Comparison of ENCODE assay signal across 10 mouse cellular contexts in the genomic region with DNA sequence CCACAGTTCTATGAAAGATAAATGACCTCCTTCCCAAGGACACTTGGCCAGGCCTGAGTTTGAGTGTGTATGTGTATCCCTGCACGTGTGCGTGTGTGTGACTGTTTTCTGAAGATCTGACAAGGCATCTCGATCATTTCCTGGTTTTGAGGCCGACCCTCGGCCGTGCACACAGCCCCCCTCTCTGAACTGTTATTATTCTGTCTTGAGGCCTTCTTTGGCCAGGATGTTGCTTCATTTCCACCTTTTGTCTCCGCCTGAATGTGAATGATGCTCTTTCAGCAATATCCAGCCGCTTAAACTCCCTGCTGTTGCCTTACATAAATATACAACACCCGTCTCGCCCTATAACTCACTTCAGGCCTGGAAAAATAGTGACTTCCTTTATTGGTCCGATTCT. TPM values are rescaled to one million over a fixed set of nuclear protein-coding genes. Genes with fewer than 3 reads are reported as not detected.
A peak's percentile ranks its signal among the peaks of the same experiment; 100 is the strongest.
DNase-seq lines count a peak whose midpoint lies in the region; ATAC-seq and TF ChIP-seq lines count a peak whose summit lies in the region.
"Had no signal": no experiment of that assay in that cellular context is flagged by ENCODE, and none has a peak within 500 bp of the region (broad histone marks: within the 10 kb centered on the region; RNA-seq: fewer than 3 reads in every experiment).

No protein-coding gene starts in this region.

- no peaks in the 10 kb centered on the region for H3K36me3 ChIP-seq in embryonic facial prominence, embryonic 10.5 days (replicated peaks)
- H3K36me3 ChIP-seq in lung, embryonic 15.5 days: no peaks in the 10 kb centered on the region
- no peaks in the 10 kb centered on the region for H3K36me3 ChIP-seq in thymus, adult 2 months (ENCODE audit: control insufficient read depth, insufficient read depth, low read length)

- peak; percentile 19; the same call in 1 of the 2 replicates for ATAC-seq in lung, embryonic 15.5 days (ENCODE audit: borderline replicate concordance, extremely low read depth, low FRiP score, low TSS enrichment)
- no peak for ATAC-seq in megakaryocyte, adult 5-6 weeks (ENCODE audit: poor library complexity, severe bottlenecking)

- H3K4me1 ChIP-seq in embryonic facial prominence, embryonic 10.5 days: peaks cover 11% of the 10 kb centered on the region
- H3K4me1 ChIP-seq in lung, embryonic 15.5 days: peaks cover 24% of the 10 kb centered on the region
- H3K4me1 ChIP-seq in thymus, adult 2 months (replicated peaks; ENCODE audit: control insufficient read depth, insufficient read depth, low read length): no peaks in the 10 kb centered on the region

- no peaks in the 10 kb centered on the region for H3K9me3 ChIP-seq in embryonic facial prominence, embryonic 10.5 days
- H3K9me3 ChIP-seq in lung, embryonic 15.5 days: no peaks in the 10 kb centered on the region

- H3K4me2 ChIP-seq in lung, embryonic 15.5 days: no peak overlapping the region

- TF ChIP-seq POLR2A in thymus, adult 2 months (IDR thresholded peaks at IDR 0.05; ENCODE audit: control insufficient read depth, extremely low read depth, insufficient read depth, low read length, poor library complexity): no peak

- no peak overlapping the region for H3K9ac ChIP-seq in lung, embryonic 15.5 days

- 62% methylated on average over 11 of the region's 11 CpGs for WGBS in embryonic facial prominence, embryonic 10.5 days
- WGBS in lung, embryonic 15.5 days: 32% methylated on average over 11 of the region's 11 CpGs
- 71% methylated on average over 11 of the region's 11 CpGs for WGBS in thymus, adult 2 months

- TF ChIP-seq CTCF in thymus, adult 2 months (IDR thresholded peaks at IDR 0.05; ENCODE audit: borderline replicate concordance, control insufficient read depth, extremely low read depth, insufficient read depth, low read length, poor library complexity): no peak
- TF ChIP-seq CTCF in layer of hippocampus, adult 2 months (conservative IDR thresholded peaks at IDR 0.05): no peak

- H3K27ac ChIP-seq in embryonic facial prominence, embryonic 10.5 days (replicated peaks): no peak overlapping the region
- peak overlapping the region; percentile 84; the same call in 1 of the 2 replicates for H3K27ac ChIP-seq in lung, embryonic 15.5 days
- H3K27ac ChIP-seq in thymus, adult 2 months (ENCODE audit: control insufficient read depth, insufficient read depth, low read length): no peak overlapping the region
- H3K27ac ChIP-seq in layer of hippocampus, adult 2 months: no peak overlapping the region

- no peaks in the 10 kb centered on the region for H3K27me3 ChIP-seq in embryonic facial prominence, embryonic 10.5 days (replicated peaks; ENCODE audit: low read depth, poor library complexity, severe bottlenecking)
- no peaks in the 10 kb centered on the region for H3K27me3 ChIP-seq in lung, embryonic 15.5 days
- no peaks in the 10 kb centered on the region for H3K27me3 ChIP-seq in thymus, adult 2 months (ENCODE audit: control insufficient read depth, insufficient read depth, low read length)

- no peak overlapping the region for H3K4me3 ChIP-seq in embryonic facial prominence, embryonic 10.5 days
- no peak overlapping the region for H3K4me3 ChIP-seq in lung, embryonic 15.5 days
- H3K4me3 ChIP-seq in thymus, adult 2 months (ENCODE audit: control insufficient read depth, insufficient read depth, low read length): no peak overlapping the region
- H3K4me3 ChIP-seq in layer of hippocampus, adult 2 months: no peak overlapping the region

- peak; percentile 19 for DNase-seq in adrenal gland, postnatal 10 days
- DNase-seq in embryonic facial prominence, embryonic 10.5 days (ENCODE audit: low spot score): peak; percentile 9
- DNase-seq in kidney, adult 11 months: peak; percentile 84
- no peak for DNase-seq in thymus, adult 2 months
- no peak for DNase-seq in layer of hippocampus, adult 2 months (ENCODE audit: low spot score in 2 of 2)
- no peak for DNase-seq in thymus, postnatal 0 days (ENCODE audit: low spot score)

RNA-seq across cellular contexts. Expression of a gene that starts 39.9 kb away (rescaled TPM):
- total RNA-seq in adrenal gland, postnatal 10 days (2021): not detected
- not detected in 2 replicates for polyA plus RNA-seq in embryonic facial prominence, embryonic 10.5 days (2016; fragmentation: Nextera tagmentation; extraction: Ambion mirVana)
- not detected in 2 replicates for polyA plus RNA-seq in lung, embryonic 15.5 days (2015; fragmentation: Nextera tagmentation; extraction: Ambion mirVana)
- total RNA-seq in megakaryocyte, adult 5-6 weeks (2015): not detected in 2 replicates
- not detected in 2 replicates for total RNA-seq in megakaryocyte, adult 5-6 weeks (2017)
- not detected in 2 replicates for polyA plus RNA-seq in thymus, adult 2 months (2012; rRNA removed)
- total RNA-seq in layer of hippocampus, adult 2 months (2021): not detected
- polyA plus RNA-seq in thymus, postnatal 0 days (2015; fragmentation: Nextera tagmentation; extraction: Ambion mirVana): not detected in 2 replicates
- total RNA-seq: monocyte, adult 5-6 weeks had no signal
- polyA plus RNA-seq: cortical plate, adult 2 months had no signal

Comparison
In these comparisons a context has a peak if more than half of its experiments do, and no peak if none do; other contexts are left out.
1. DNase-seq: peak in adrenal gland, postnatal 10 days (single experiment), embryonic facial prominence, embryonic 10.5 days (single experiment) and kidney, adult 11 months (single experiment); none in thymus, adult 2 months (single experiment), layer of hippocampus, adult 2 months (0 of 2) and thymus, postnatal 0 days (single experiment).